Mouse (Mus musculus): ENCODE data around the gene Cachd1.

DNA sequence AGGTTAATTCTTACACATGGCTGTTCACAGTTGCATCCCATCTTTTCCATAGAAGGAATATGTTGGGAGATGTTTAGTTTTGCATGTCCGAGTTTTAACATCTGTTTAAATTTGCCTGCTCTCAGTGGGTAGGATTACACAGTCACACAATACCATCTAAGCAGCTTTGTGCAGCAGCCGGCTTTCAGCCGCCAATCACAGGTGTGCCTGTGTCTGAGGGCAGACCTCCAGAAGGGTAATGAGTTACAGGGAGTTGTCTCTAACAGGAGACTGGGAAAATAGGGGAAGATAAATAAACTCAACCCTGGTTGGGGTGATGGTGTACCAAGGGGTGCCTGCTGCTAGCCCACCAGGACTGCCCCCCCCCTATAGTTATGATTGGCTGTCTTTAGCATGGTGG, 299.9 kb downstream of the Cachd1 start:
- TF ChIP-seq EP300 (IDR thresholded peaks at IDR 0.05; ENCODE audit: insufficient read depth, low read depth, low read length) (no peak), CTCF (IDR thresholded peaks at IDR 0.05; ENCODE audit: low read depth, low read length) (no peak), POLR2A (IDR thresholded peaks at IDR 0.05; ENCODE audit: insufficient read depth, low read length) (no peak)
